Mouse (Mus musculus) small intestine, adult 2 months (tissue): ENCODE measurements around the gene Prr36. TPM values are rescaled to one million over a fixed set of nuclear protein-coding genes. Genes with fewer than 3 reads are reported as not detected.

ENCODE experiments used
- H3K27ac ChIP-seq: fragments of 200-500 bp; 2 replicates; pipeline ENCODE4 v1.5.1; 2012; ENCODE audit warnings: low read depth, low read length, control low read depth, inconsistent platforms; ENCODE audit not compliant: insufficient read depth
- H3K27me3 ChIP-seq: fragments of 200-500 bp; 2 replicates; pipeline ENCODE4 v1.6.1; 2012; ENCODE audit warnings: mild to moderate bottlenecking, moderate library complexity, low read length, inconsistent platforms; ENCODE audit not compliant: control insufficient read depth, insufficient read depth
- H3K36me3 ChIP-seq: fragments of 200-500 bp; 2 replicates; pipeline ENCODE4 v1.6.1; 2012; ENCODE audit warnings: mild to moderate bottlenecking, low read length, control low read depth, inconsistent platforms; ENCODE audit not compliant: control insufficient read depth, insufficient read depth
- H3K4me1 ChIP-seq: fragments of 200-500 bp; 2 replicates; pipeline ENCODE4 v1.6.1; 2012; ENCODE audit warnings: low read length, inconsistent platforms, mixed read lengths; ENCODE audit not compliant: control insufficient read depth, insufficient read depth, insufficient read length
- H3K4me3 ChIP-seq: fragments of 200-500 bp; 2 replicates; pipeline ENCODE4 v1.5.1; 2012; ENCODE audit warnings: low read depth, mild to moderate bottlenecking, control low read depth, inconsistent platforms, low read length, moderate library complexity
- CTCF ChIP-seq: fragments of 200-500 bp; IDR thresholded peaks from 2 replicates; pipeline ENCODE4 v1.5.1; 2012; ENCODE audit warnings: low read depth, mild to moderate bottlenecking, control low read depth, inconsistent platforms, low read length, moderate library complexity, mixed read lengths; ENCODE audit not compliant: insufficient replicate concordance, insufficient read length; ENCODE audit errors: extremely low read depth
- POLR2A ChIP-seq: fragments of 200-500 bp; IDR thresholded peaks from 2 replicates; pipeline ENCODE4 v1.6.1; 2012; ENCODE audit warnings: low read depth, mild to moderate bottlenecking, control low read depth, inconsistent platforms, low read length, moderate library complexity
- WGBS: fragments of 180-500 bp; shearing (Covaris S2); methylation state at CpG from one replicate; pipeline ENCODE4 v1.1.7; 2018; 5-methylcytosine and 5-hydroxymethylcytosine counted together
- polyA plus RNA-seq: library from polyadenylated mRNA; depleted of rRNA; stranded (reverse); fragments of >200 nt; gene quantifications from 2 replicates; pipeline ENCODE4 v1.2.3, GENCODE M21; 2012

The Prr36 gene
- polyA plus RNA-seq, 1 experiment, result 0.08 TPM

DNA sequence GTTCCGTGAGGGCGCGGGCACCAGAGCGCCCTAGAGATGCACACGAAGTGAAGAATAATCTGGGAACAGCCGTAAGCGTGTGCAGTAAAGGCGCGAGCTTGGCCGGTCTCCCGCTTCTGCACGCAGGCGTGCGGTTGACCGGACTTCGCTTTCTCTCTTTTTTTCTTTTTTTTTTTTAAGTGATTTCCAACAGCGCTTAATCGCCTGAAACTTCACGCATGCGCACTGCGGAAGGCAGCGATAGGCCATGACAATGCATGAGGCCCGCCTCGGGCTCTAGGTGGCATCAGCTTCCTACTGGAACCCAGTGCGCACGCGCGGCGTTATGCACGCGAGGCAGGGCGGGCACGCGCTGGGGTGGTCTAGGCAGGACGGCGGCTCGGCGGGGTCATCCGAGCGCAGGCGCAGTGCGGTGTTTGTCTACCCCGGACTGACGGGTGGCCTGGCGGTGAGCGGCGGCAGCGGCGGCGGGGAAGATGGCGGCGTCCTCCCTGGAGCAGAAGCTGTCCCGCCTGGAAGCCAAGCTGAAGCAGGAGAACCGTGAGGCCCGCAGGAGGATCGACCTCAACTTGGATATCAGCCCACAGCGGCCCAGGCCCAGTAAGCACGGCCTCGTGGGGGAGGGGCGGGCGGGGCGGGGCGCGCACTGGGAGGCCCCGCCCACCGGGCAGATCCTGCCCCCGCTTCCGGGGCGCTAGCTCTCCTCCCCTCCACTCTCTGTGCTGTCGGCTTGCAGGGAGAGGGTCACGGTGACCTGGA, 21.4 kb upstream of the Prr36 start, which contains the start of the genes Map2k7 and Gm49320:
TSS of gene Map2k7 (plus strand) at position 307 of the 759 bp plus-strand sequence.
TSS of gene Gm49320 (plus strand) at position 432 of the 759 bp plus-strand sequence.
- peak within 1 kb of the TSS; percentile 83 for H3K4me3 ChIP-seq
- peak within 1 kb of the TSS; percentile 85 for H3K27ac ChIP-seq
- peaks cover 12% of the 10 kb centered on the region for H3K36me3 ChIP-seq
- H3K27me3 ChIP-seq, result no peaks in the 10 kb centered on the region
- TF ChIP-seq POLR2A, result peak; percentile 67; the same call in 1 of the 2 replicates
- peak; percentile 35; the same call in 1 of the 2 replicates for TF ChIP-seq CTCF
- peaks cover 11% of the 10 kb centered on the region; the same call in 1 of the 2 replicates for H3K4me1 ChIP-seq
- WGBS, result under 1% methylated on average over 69 of the region's 71 CpGs

DNA sequence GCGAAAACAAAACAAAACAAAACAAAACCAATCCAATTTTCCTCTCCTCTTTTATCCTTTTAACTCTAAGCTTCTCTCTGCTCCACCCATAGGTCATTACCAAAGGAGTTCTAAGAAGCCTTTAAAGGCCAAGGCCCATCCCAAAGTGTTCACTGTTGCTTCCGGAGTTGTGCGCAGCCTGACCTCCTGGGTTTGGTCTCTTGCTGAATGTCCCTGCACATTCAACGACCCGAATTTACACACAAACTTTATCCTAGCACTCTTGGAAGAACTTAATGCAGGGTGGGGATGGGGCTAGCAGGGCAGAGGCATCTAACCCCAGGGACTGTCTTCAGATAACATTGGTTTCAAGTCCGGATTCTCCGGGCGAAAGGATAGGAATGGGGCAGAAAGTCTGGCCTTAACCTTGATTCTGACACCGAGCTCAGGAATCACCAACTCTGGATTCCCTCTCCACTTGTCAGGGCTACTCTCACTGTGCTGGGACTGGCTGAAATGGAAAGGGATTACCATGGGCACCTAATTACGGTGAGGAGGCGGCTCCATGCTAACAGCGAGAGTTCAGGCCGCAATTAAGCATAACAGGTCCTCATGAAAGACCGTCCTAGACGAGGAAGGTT, 20.7 kb upstream of the Prr36 start:
- Histone ChIP-seq H3K4me3 (peak overlapping the region; percentile 83), H3K4me1 (peaks cover 11% of the 10 kb centered on the region; the same call in 1 of the 2 replicates), H3K36me3 (peaks cover 6% of the 10 kb centered on the region; the same call in 1 of the 2 replicates), H3K27ac (peak overlapping the region; percentile 85), H3K27me3 (no peaks in the 10 kb centered on the region)
- TF ChIP-seq POLR2A (no peak), CTCF (no peak)
- WGBS, result 11% methylated on average over 15 of the region's 15 CpGs

DNA sequence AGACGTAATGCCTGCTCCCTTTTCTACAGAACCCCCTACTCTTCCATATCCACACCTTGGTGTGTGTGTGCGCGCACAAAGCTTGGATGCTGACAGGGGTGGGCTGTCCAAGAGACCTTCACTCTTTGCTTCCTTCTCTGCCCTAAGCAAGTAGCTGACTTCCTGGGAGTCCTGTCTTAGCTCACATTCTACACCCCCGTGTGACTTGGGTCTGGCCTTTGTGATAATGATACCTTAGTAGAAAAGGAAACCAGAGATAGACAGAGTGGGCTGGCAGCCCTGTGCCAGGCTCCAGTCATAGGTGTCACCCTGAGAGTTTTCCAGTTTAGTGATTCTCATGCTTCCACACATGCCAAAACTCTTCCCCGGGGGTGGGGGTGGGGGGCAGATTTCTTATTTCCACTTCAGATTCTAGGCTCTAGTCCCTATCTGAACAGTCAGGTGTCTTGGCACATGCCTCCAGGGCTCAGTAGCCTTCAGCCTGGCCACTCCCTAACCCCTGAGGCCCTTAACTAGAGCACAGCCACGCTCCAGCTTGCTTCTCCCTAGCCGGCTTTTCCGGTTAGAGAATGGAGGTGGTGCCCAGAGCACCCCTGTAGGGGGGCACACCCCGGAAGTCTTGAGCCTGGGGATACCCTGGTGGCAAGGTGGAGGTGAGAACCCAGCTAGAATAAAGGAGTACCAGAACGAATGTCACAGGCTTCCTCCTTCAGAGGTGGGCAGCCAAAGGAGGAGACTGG, 13.5 kb upstream of the Prr36 start:
- TF ChIP-seq CTCF, result no peak
- 37% methylated on average over 10 of the region's 10 CpGs for WGBS
- Histone ChIP-seq H3K27me3 (no peaks in the 10 kb centered on the region; the same call in none of the 2 replicates), H3K4me3 (no peak overlapping the region), H3K27ac (no peak overlapping the region), H3K4me1 (peaks cover 9% of the 10 kb centered on the region; the same call in 1 of the 2 replicates), H3K36me3 (no peaks in the 10 kb centered on the region)

DNA sequence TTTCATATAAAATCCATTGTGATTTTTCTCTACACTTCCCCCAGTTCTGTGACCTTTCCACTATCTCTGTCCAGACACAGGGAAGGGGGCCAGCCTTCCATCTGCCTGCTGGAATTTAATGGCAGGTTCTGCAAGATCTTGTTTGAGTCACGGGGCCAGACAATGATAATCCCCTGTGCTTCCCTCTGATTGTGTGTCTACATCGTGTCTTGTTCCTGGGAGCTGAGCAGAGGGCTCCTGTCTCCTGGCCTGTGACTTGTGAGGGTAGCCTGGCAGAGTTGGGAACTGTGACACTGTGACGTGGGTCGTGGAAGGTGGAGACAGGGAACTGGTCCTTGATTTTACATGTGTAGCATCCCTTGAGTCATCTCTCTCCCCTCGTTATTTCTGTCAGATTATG, 12.5 kb upstream of the Prr36 start:
- TF ChIP-seq POLR2A (no peak), CTCF (no peak)
- Histone ChIP-seq H3K36me3 (no peaks in the 10 kb centered on the region), H3K4me3 (no peak overlapping the region), H3K27me3 (no peaks in the 10 kb centered on the region; the same call in none of the 2 replicates), H3K4me1 (peaks cover 9% of the 10 kb centered on the region; the same call in 1 of the 2 replicates), H3K27ac (no peak overlapping the region)
- 86% methylated on average over 5 of the region's 5 CpGs for WGBS

DNA sequence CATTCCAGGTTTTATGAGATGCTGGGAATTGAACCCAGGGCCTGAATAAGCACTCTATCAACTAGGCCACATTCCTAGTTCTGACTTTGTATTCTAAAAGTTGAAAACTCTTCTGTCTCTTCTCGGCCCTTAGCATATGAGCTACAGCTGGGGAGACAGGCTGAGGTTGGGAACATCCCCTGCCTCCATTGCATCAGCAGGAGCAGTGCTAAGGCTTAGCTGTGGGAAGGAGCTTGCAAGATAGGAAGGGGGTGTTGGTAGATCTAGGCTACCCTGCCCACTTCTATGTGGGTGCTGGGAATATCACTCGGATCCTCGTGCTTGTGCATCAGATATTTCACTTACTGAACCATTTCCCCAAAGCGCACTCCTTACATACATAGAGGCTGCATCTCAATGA, 10.7 kb upstream of the Prr36 start:
- TF ChIP-seq CTCF (no peak), POLR2A (no peak)
- Histone ChIP-seq H3K36me3 (no peaks in the 10 kb centered on the region), H3K4me1 (peaks cover 9% of the 10 kb centered on the region; the same call in 1 of the 2 replicates), H3K27me3 (no peaks in the 10 kb centered on the region; the same call in none of the 2 replicates), H3K4me3 (no peak overlapping the region), H3K27ac (no peak overlapping the region)
- WGBS, result 97% methylated on average over 4 of the region's 4 CpGs

DNA sequence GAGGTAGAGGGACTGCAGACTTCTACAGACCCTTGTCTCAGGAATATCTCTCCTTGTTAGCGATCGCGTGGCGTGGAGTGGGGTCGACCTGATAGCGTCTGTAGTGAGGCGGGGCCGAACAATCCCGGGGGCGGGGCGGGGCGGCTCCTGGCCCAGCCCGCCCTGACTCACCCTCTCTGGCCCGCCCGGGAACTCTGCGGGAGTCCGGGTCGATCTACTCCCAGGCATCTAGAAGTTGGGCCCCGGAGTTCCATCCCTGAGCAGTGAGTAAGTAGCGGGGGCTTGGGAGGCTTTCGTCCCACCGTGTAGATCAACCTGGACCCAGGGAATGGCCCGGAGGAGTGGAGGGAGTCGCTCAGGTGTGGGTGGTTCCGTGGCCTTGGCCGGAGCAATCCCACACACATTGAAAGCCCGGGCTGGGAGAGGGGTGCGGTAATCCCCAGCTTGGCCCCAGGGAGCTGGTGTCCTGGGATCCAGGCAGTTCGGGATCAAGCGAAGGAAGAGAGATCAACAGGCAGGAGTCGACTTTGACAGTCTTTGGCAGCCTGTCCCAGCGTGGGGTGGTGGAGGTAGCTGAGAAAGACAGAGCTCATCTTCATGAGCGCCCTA, 9.6 kb upstream of the Prr36 start, which contains the start of gene Lrrc8e:
TSS of gene Lrrc8e (plus strand) at position 89 of the 609 bp plus-strand sequence.
- no peak within 1 kb of the TSS for H3K27ac ChIP-seq
- WGBS, result 7% methylated on average over 33 of the region's 33 CpGs
- H3K27me3 ChIP-seq, result no peaks in the 10 kb centered on the region; the same call in none of the 2 replicates
- peaks cover 9% of the 10 kb centered on the region; the same call in 1 of the 2 replicates for H3K4me1 ChIP-seq
- H3K4me3 ChIP-seq, result peak within 1 kb of the TSS; percentile 40
- no peaks in the 10 kb centered on the region for H3K36me3 ChIP-seq
- TF ChIP-seq POLR2A (no peak), CTCF (no peak)
